Mouse (Mus musculus) R1 (cell line): ENCODE results near the gene Serpina3c.

Experiments used
- DNase-seq: peaks from one replicate; pipeline ENCODE4 v3.0.0-alpha.2; 2018; ENCODE audit warnings: low read depth, low spot score

Serpina3c gene

DNA sequence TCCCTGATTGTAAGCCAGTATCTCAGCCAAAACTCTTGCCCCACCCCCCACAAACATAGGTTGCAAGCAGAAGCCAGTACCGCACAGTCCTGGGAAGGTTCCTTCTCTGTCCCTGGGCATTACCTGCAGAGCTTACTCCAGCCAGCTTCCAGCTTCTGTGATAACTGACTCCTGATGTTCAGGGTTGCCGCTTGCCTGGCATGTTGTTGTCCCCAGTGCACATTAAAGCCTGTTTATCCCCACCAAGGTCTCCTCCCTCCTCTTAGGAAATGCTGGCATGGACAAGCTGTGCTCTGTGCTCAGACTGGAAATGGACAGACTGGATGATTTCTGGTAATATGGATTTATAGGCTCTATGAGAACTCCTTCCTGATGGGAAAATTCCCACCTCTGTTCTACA lies at the start of gene Serpina3c:
TSS of gene Serpina3c (minus strand) at position 215 of the 400 bp plus-strand sequence.
- DNase-seq = no peak

DNA sequence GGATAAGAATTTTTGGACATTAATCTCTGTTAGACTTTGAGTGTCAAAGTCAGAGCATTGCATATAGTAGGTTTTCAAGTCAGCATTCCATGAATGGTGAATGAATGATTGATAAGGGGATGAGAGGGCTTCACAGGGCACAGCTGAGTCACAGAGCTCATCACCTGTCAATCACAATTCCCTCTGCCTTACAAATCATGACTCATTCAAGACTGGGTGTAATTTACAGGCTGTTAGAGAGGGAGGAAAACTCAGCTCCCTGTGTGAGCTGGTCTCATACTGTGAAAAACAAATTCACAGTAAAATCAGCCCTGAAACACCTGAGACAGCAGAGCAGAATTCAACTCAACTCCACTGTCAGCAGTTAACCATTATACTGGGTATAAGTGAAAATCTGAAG lies 37.2 kb upstream of the Serpina3c start:
- no peak for DNase-seq

DNA sequence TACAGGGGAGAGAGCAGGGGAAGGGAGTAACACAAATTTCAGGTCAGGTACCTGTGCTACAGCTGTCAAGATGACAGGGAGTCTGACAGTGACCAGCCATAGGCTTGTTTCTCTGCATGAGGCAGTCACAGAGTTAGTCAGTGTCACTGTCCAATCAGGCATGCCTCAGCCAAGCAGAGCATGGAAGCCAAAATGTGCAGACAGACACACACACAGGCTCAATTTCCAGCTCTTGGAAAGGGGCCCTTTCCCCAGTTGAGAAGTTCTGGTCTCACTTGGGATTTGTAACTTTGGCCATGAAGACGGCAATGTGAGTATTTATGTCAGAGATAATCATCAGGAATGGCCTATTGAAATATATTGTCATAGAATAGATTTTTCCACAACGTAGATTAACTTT lies 35.6 kb upstream of the Serpina3c start:
- no peak for DNase-seq

DNA sequence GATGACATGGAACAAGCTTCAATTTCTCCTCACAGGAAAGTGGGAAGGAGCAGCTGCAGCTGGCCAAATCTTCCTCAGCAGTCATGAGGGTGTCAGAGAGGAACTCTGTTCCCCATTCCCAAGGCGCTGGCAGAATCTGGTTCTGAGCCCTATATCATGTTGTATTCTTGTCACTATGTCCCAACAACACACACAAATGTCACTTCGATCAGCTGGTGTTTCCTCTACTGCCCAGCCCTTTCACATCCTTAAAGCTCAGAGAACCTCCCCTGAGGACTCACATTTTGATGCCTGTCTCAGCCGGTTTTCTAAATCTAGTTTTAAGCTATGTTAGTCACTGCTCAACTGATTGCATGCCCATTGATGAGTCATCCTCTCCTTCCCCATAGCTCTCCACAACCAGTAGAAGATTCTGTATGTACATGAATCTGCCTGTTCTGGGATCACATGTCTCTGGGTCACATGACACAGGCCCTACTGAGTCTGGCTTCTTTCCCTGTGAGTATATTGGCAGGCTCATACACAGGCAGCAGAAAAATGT lies 32.4 kb upstream of the Serpina3c start:
- no peak for DNase-seq

DNA sequence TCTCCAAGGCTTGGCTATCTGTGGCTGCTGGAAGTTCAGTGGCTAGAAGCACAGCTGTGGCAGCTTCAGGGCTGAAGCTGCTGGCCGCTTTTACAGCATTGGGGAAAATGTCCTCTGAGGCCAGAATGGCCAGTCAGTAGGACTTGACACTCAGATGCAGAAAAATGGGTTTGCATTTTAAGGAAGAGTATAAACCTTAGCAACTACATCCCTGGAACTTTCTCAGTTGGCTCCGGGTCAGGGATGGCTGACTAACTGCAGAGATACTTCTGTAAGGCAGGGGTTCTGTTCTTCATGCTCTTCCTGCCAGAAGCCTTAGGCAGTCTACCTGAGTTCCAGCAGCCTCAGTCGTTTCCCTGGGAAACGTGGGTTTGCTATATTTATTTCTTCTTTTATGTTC lies 31.4 kb upstream of the Serpina3c start:
- DNase-seq = no peak

DNA sequence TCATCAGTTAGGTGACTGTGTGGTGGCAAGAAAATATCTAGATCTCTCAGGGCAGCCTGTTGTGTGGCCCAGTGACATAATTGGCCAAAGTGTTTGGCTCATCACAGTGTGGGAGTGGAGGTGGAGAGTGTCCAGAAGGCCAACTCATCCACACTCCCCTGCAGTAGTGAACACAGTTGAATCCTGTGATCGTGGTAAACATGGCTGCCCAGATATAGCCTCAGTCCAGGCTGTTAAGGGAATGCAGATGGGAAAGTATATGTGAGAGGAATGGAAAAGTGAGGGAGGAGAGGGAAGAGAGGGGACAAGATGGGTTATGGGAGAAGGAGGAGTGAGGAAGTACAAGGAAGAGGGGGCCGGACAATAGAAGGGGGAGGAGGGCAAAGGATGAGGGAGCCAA lies 25.3 kb upstream of the Serpina3c start:
- no peak for DNase-seq

DNA sequence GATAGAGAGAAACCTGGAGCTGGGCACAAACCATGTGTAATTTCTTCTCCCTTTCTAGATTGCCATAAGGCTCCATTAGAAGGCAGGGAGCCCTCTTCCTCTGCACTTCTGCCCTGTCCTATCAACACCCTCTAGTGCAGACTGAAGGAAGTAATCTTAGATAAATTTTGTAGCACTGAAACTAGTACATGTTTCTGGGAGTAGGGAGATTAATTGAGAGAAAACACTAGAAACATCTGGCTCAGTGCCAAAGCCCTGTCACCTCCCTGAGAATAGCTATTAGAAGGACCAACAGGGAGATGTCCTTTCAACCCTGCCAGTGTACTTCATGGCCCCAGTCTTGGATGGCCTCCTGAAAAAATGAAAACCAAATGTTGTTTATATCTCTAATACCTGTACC lies 24.9 kb upstream of the Serpina3c start:
- DNase-seq = no peak

DNA sequence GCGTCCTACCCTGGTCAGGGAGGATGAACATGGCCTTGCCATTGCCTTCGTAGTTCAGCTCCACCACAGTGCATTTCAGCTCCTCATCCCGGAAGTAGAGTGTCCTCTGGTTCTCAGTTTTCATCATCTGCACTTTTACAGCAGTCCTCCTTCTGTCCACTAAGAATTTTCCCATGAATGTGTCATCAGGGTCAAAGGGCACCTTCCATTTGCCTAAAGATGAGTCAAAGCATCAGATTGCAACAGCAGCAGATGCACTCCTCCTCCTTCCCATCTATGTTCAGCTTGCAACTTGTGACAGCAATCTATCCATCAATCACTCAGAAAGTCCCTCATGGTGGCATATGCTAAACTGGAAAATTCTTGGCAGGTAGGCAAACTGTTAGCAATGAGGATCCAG lies 22.0 kb upstream of the Serpina3c start:
- no peak for DNase-seq

DNA sequence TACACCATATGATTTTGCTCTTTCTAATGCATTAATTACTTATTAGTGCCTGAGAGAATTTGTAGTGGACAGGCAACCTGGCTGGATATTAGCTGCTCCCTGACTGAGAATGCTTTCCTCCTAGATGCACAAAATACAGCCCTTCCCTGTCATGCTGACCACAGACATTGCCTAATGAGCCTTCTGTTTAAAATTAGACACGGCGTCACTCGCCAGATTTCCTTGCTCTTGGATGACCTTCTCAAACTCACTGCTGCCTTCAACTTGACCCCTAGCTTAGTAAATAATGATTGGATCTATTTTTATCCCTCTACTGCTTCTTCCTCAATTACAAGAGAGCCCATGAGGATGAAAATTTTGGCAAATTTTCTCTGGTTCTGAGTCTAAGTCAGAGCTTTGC lies 21.1 kb upstream of the Serpina3c start:
- DNase-seq = no peak

DNA sequence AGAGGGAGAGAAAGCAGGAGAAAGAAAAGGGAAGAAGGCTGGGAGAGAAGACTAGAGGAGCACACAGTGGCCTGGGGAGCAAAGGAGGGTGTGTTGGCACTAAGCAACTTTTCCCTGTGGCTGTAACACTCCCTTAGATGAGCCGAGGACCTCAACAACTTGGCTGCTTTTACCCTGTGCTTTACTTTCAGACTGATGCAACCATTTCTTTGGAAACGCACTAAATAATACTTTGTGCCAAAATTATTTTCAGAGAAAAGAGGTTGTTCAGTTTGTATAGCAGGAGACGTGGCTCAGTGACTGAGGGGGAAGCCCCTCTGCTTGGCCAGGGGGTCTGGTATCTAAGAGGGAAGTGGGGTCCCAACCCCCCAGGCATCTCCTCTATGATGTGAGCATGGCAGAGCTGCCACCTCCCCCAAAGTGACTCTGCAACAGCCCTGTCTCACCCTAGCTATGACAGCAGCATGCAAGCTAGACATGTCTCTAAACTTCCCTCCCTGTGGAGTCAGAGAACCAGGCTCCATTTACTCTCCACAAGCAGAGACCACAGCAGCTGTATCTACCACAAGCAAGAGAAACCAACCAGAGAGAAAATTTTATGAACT lies 527 bp downstream of the Serpina3c start:
- no peak for DNase-seq

DNA sequence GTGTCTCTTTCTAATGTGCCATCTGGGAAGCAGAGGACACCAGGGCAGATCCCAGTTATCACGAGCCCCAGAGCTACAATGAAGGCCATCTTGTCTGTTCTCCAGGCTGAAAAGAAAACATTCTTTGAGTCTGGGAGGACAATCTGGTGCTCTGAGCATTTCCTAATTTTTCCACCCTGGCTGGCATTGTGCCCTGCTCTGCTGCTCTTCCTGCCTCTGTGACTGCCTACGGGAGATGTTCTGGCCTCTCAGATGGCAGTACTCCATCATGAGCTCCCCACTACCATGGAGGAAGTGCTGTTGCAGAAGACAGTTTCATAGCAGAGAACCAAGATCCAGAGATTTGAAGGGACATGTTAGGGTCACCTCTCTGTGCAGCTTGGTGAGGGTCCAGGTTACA lies 1.7 kb downstream of the Serpina3c start:
- no peak for DNase-seq

DNA sequence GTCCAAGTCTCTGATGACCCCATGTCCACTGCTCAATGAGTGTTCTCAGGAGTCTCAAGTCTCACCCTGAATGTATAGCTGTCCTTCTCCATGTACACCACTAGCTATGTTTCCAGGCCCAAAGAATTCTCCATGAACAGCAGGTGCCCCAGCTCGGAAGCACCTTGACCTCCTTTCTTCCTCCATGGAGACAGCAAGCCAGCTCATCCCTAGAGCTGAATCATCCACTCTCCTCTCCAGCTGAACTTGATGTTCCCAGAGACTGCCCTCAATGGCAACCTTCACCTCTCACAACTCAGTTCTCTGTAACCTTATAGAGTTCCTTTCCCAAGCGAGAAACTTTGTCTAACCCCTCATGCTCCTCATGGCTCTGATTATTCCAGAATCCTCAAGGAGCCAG lies 8.1 kb downstream of the Serpina3c start:
- DNase-seq = no peak

DNA sequence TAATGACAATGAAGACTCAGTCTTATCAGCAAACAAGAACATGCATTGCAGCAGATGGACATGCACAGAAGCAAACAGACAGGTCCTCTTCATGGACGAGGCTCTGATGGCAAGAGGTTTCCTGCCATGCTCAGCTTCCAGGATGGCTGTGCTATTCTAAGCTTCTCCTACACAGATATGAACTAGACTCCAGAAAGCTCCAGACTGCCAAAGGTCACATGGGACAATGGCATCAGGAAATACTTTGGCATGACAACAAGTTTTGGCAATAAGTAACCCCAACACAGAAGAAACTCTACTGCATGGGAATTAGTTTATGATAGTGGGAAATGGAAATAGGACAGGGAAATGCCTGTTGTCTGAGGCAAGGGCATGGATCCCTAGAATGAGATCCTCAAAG lies 10.4 kb downstream of the Serpina3c start:
- no peak for DNase-seq

DNA sequence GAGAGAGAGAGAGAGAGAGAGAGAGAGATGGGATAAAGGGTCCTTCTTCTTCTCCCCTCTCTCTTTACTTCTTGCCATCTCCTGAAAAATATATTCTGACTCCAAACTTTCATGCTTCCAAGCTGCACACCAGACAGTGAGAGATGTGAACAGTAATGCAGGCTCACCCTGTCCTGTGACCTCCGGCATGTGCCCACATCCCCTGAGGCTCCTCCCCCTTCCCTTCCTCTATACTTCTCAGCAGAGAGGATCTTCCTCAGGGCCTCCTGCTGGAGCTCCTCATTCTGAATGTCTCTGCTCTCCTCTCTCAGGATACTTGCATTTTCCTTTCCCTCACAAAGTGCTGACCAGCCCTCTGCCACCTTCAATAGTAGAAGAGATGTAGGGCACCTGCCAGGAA lies 11.2 kb downstream of the Serpina3c start:
- no peak for DNase-seq

DNA sequence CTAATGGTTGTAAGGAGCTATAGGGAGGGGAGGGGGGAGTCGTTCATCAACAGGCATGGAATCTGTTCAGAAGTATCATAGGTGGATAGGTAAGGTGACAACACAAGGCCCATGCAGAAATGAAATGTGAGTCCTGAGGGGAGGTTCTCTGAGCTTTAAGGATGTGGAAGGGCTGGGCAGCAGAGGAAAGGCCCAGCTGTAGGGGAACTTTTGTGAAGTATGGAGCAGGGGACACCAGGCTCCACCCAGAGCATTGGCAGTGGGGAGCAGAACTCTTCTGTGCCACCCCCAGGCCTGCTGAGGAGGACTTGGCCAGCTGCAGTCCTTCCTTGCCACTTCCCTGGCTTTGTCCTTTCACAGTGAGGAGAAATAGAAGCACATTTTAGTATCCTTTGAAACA lies 12.2 kb downstream of the Serpina3c start:
- DNase-seq = no peak

DNA sequence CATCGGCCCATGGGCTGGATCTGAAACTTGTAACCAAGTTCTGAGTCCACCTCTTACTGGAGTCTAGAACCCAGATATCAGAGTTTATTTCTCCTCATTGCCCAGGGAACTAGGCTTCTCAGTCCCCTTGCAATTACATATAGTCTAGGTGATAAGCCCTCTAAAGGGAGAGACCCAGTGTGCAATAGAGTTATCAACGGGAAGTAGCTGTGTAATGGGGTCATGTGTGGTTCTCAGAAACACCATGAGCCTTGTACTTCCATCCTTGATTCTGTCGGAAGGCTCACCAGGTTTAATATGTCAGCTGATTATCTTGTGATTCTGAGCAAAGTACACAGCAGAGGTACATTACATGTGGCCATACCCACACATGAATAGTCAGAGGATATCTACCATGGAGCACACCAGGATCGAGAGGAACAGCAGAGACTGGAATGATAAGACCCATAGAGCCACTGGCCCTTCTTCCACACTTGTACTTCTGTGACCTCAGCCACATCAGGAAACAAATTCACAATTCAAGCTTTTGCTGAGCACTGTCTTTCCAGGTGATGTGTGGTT lies 13.0 kb downstream of the Serpina3c start:
- no peak for DNase-seq

DNA sequence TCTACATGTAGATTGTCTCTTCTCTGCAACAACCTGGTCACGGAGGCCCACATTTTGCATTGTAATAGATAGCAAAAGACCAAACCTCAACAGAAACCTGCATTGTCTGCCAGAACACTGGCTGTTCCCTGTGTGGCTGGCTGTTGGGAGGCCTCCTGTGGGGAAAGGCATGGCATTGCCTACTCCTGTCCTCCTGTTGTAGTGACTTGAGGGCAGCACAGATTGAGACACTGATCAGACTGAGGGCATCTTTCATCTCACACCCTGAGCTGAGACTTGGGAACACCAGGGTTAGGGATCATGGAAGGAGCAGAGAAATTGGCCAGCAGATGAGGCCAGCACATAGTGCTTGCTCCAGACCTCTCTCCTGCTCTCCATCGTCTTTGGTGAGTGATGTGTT lies 15.5 kb downstream of the Serpina3c start:
- no peak for DNase-seq

DNA sequence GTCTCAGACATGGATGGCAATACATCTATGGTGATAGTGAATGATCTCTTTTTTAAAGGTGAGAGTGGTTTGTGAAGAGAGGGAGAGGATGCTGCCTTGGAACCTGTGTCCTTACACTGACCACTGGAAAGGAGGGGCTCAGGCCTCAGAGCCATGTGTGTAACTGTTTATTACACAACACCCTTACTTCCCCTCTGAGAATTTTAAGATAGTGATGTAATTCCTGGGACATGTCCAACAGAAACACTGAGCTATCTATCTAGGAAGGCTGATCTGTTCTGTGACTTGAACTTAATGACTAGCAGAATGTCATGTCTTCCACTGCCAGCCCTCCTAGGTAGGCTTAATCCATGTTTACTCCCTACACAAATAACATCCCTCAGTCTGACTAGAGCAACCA lies 22.6 kb downstream of the Serpina3c start:
- DNase-seq = no peak

DNA sequence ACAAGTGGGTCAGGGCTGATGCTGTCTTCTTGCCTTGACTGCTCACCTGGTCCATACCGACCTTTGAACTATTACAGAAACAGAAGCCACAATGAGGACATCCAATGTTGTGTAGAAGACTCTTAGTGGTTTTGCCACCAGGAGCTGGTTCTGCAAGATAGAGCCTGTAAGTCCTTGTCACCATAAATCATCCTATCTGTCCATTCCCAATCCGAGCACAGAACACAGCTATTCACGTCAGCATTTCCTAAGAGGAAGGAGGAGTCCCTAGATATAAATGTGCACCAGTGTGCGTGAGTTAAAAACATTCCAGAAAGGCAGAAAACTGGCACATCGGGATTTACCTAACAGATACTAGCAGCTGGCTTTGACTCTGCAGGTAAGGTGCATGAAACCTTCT lies 26.0 kb downstream of the Serpina3c start, which contains the start of gene Serpina3b:
TSS of gene Serpina3b (plus strand) at position 301 of the 400 bp plus-strand sequence.
- DNase-seq = no peak

DNA sequence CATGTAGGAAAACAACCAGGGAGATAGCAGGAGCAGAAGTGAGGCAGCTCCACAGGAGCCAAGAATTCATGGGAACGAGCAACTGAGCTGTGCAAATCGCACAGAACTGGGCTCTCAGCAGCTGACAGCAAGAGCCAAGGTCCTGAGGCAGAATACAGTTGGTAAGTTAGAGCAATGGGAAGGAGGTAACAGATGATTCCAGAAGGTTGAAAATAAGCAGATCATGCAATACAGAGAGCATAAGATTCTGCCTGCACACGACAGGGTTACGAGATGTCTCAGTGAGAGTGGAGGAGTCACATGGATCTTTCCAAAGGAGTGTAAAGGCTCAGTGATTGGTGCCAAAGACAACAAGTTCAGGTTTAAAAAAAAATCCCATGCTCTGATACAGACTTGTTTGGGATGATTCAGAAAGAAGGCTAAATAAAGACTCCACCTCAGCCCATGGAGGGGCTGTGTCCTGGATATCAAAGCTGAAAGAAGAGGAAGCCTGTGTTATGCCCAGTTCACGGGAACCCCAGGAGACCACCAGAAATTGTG lies 28.6 kb downstream of the Serpina3c start:
- DNase-seq = no peak

DNA sequence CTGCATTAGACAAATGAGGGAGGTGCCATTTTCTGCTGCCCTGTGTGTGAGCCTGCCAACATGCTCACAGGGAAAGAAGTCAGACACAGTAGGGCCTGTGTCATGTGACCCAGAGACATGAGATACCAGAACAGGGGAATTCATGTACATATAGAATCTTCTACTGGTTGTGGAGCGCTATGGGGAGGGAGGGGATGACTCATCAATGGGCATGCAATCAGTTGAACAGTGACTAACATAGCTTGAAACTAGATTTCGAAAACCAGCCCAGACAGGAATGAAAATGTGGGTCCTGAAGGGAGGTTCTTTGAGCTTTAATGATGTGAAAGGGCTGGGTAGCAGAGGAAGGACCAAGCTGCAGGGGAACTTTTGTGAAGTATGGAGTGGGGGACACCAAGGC lies 29.7 kb downstream of the Serpina3c start:
- no peak for DNase-seq

DNA sequence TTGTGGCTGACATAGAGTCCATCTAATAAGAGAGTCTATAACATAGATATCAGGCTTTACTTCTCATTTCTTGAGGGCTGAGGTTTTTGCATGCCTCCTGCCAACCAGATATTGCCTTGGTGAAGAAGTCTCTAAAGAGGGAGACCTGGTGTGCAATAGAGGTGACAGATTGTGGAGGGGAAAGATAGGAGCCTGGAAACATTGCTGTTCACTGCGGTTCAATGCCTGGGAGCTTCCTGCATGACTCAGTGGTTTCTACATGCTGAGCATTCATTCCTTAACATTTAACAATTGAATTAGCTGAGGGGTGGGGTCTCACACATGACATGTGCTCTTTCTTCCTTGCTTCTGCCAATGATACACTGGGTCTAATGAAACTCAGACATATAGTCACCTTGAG lies 30.6 kb downstream of the Serpina3c start:
- no peak for DNase-seq

DNA sequence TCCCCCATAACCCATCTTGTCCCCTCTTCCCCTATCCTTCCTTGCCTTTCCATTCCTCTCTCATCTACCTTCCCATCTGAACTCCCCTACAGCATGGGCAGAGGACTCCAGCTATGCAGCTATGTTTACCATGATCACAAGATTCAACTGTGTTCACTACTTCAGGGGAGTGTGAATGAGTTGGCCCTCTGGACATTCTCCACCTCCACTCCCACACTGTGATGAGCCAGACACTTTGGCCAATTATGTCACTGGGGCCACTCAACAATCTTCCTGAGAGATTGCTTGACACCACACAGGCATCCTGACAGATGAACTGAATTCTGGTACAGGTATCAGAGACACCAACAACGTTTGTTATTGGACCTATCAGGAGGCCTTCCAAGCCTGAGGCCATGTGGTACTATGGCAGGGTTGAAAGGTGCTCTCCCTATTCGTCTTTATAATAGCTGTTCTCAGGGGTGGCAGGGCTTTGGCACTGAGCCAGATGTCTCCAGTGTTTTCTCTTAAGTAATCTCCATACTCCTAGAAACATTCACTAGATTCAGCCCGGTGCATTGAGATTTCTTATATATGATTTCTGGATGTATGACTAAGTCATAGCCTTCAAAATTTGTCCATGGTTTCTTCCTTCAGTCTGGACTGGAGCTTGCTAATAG lies 38.6 kb downstream of the Serpina3c start:
- DNase-seq = no peak
